7 mouse cellular contexts compared by ENCODE assay signal in the genomic region with DNA sequence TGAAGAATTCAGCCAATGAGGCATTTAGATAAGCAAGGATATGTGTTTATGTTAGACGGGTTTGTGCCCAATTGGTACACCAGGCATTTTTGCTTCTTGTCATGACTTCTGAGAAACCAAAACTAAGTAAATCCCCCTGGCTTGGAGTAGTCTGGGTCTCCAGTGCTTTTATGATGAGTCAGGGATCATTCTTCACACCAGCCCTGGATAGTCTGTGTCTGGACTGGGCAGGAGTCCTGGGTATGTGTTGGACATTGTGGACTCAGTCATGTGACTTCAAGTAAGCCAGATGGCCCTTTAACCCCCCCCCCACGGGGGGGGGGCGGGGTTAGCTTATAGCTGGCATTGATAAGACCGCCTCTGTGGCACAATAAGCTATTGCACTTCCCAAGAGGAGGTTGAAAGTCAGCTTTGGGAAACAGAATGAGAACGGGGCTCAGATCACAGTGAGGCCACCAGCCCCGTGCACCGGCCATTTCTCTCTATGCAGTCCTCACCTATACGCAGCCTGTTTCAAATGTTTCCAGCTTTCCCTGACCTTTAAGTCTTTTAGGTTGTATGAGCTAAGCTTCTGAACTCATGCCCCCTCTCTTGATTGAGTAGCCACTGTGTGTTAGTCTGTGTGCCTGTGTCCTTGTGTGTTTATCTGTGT.
DNase-seq lines count a peak whose midpoint lies in the region; ATAC-seq and TF ChIP-seq lines count a peak whose summit lies in the region.
"Not testable (repeated sequence)": the region's sequence is repeated elsewhere in the genome, so short reads cannot be mapped to it uniquely, and the experiment has no call there.

No protein-coding gene starts in this region.

- H3K4me1 ChIP-seq in heart, embryonic 11.5 days (ENCODE audit: control insufficient read depth, insufficient read depth, low read length); hindbrain, embryonic 13.5 days (replicated peaks); intestine, postnatal 0 days (replicated peaks; ENCODE audit: control insufficient read depth, insufficient read depth, low read length); limb, embryonic 14.5 days (ENCODE audit: control insufficient read depth, insufficient read depth, low read length); lung, postnatal 0 days (ENCODE audit: insufficient read depth, low read depth, low read length); neural tube, embryonic 11.5 days (ENCODE audit: control insufficient read depth, insufficient read depth, low read length): not testable (repeated sequence)

- not testable (repeated sequence) for TF ChIP-seq CTCF in intestine, postnatal 0 days (IDR thresholded peaks at IDR 0.05; ENCODE audit: low read depth); lung, postnatal 0 days (IDR thresholded peaks at IDR 0.05)

- H3K9ac ChIP-seq in heart, embryonic 11.5 days (ENCODE audit: low read depth, low read length); hindbrain, embryonic 13.5 days; intestine, postnatal 0 days (ENCODE audit: low read depth, low read length); limb, embryonic 14.5 days (ENCODE audit: low read depth, low read length, severe bottlenecking); lung, postnatal 0 days (replicated peaks; ENCODE audit: low read depth); neural tube, embryonic 11.5 days (ENCODE audit: low read length): not testable (repeated sequence)

- peak; percentile 39; the same call in 1 of the 2 replicates for ATAC-seq in heart, embryonic 11.5 days (replicated peaks; ENCODE audit: insufficient number of reproducible peaks, low FRiP score, low TSS enrichment)
- peak; percentile 50; the same call in 1 of the 2 replicates for ATAC-seq in hindbrain, embryonic 13.5 days (ENCODE audit: low FRiP score)
- peak; percentile 50; the same call in 1 of the 2 replicates for ATAC-seq in intestine, postnatal 0 days
- 0 out of 2 replicates have a peak, but pooled peaks have one; percentile 56 for ATAC-seq in limb, embryonic 14.5 days (ENCODE audit: low FRiP score, low read depth)
- ATAC-seq in lung, postnatal 0 days, result peak; percentile 37
- ATAC-seq in neural tube, embryonic 11.5 days (ENCODE audit: insufficient read depth, low FRiP score, low TSS enrichment), result 0 out of 2 replicates have a peak, but pooled peaks have one; percentile 31

- H3K36me3 ChIP-seq in heart, embryonic 11.5 days (ENCODE audit: control insufficient read depth, insufficient read depth, low read length); hindbrain, embryonic 13.5 days; intestine, postnatal 0 days (ENCODE audit: control insufficient read depth, insufficient read depth); limb, embryonic 14.5 days (ENCODE audit: control insufficient read depth, insufficient read depth, low read length); lung, postnatal 0 days (ENCODE audit: insufficient read depth, low read length); neural tube, embryonic 11.5 days (ENCODE audit: control insufficient read depth, insufficient read depth, low read length): not testable (repeated sequence)

- peak; percentile 5 for DNase-seq in NIH3T3 (ENCODE audit: low read depth)
- not testable (repeated sequence) for DNase-seq in limb, embryonic 14.5 days (ENCODE audit: low spot score); lung, postnatal 0 days (ENCODE audit: low spot score)
- DNase-seq in neural tube, embryonic 11.5 days (ENCODE audit: low spot score), result peak; percentile 11

- TF ChIP-seq EP300 in lung, postnatal 0 days (IDR thresholded peaks at IDR 0.05), result not testable (repeated sequence)

- H3K27me3 ChIP-seq in heart, embryonic 11.5 days (ENCODE audit: control insufficient read depth, insufficient read depth, low read length); hindbrain, embryonic 13.5 days; intestine, postnatal 0 days (replicated peaks; ENCODE audit: control insufficient read depth, insufficient read depth, low read length); limb, embryonic 14.5 days (ENCODE audit: control insufficient read depth, insufficient read depth, low read length); lung, postnatal 0 days (replicated peaks; ENCODE audit: insufficient read depth, low read length); neural tube, embryonic 11.5 days (ENCODE audit: control insufficient read depth, insufficient read depth, low read length): not testable (repeated sequence)

- H3K4me2 ChIP-seq in heart, embryonic 11.5 days; hindbrain, embryonic 13.5 days; intestine, postnatal 0 days (replicated peaks; ENCODE audit: low read depth); limb, embryonic 14.5 days (replicated peaks; ENCODE audit: low read depth, low read length, severe bottlenecking); lung, postnatal 0 days (replicated peaks; ENCODE audit: low read depth, low read length); neural tube, embryonic 11.5 days (ENCODE audit: low read depth): not testable (repeated sequence)

- H3K4me3 ChIP-seq in heart, embryonic 11.5 days (ENCODE audit: low read depth, low read length); hindbrain, embryonic 13.5 days; intestine, postnatal 0 days (ENCODE audit: low read depth, low read length); limb, embryonic 14.5 days (replicated peaks; ENCODE audit: low read length); lung, postnatal 0 days (ENCODE audit: low read depth, low read length); neural tube, embryonic 11.5 days (ENCODE audit: low read depth, low read length): not testable (repeated sequence)

- TF ChIP-seq POLR2A in limb, embryonic 14.5 days (IDR thresholded peaks at IDR 0.05; ENCODE audit: borderline replicate concordance, extremely low read depth, insufficient read depth, insufficient read length), result not testable (repeated sequence)

- not testable (repeated sequence) for H3K27ac ChIP-seq in heart, embryonic 11.5 days (ENCODE audit: low read depth, low read length); hindbrain, embryonic 13.5 days; intestine, postnatal 0 days (ENCODE audit: low read depth, low read length); limb, embryonic 14.5 days (replicated peaks; ENCODE audit: low read depth, low read length); lung, postnatal 0 days (ENCODE audit: low read length); neural tube, embryonic 11.5 days (ENCODE audit: low read depth, low read length)

- H3K9me3 ChIP-seq in heart, embryonic 11.5 days (replicated peaks; ENCODE audit: control insufficient read depth, low read length); intestine, postnatal 0 days (ENCODE audit: control insufficient read depth); limb, embryonic 14.5 days (ENCODE audit: control insufficient read depth, low read length); lung, postnatal 0 days (ENCODE audit: low read length); neural tube, embryonic 11.5 days (ENCODE audit: control insufficient read depth, low read length): not testable (repeated sequence)
- peaks cover 20% of the 10 kb centered on the region; the same call in 1 of the 2 replicates for H3K9me3 ChIP-seq in hindbrain, embryonic 13.5 days

- WGBS in heart, embryonic 11.5 days (ENCODE audit: insufficient replicate concordance), result 58% methylated on average over 8 of the region's 8 CpGs
- 67% methylated on average over 8 of the region's 8 CpGs for WGBS in hindbrain, embryonic 13.5 days
- 64% methylated on average over 8 of the region's 8 CpGs for WGBS in intestine, postnatal 0 days
- 75% methylated on average over 8 of the region's 8 CpGs for WGBS in limb, embryonic 14.5 days
- 63% methylated on average over 8 of the region's 8 CpGs for WGBS in lung, postnatal 0 days
- 68% methylated on average over 8 of the region's 8 CpGs for WGBS in neural tube, embryonic 11.5 days
